Mouse (Mus musculus): ENCODE results near the gene Defa28.
"Not testable (repeated sequence)": the region's sequence is repeated elsewhere in the genome, so short reads cannot be mapped to it uniquely, and the experiment has no call there.

- TF ChIP-seq POLR2A (IDR thresholded peaks at IDR 0.05; ENCODE audit: low read depth, low read length); CTCF (IDR thresholded peaks at IDR 0.05; ENCODE audit: borderline replicate concordance, insufficient read depth, low read length): not testable (repeated sequence)
Measured at GRCm38 (mm10) chr8:21565086-21565485, 17.7 kb upstream of the Defa28 start, which contains the start of gene Defa37.

Measured in embryonic fibroblast, embryonic 13.5 days (primary cell).